Mouse (Mus musculus) cerebral cortex, adult 2 months (tissue): ENCODE measurements around the gene Atp6v0b.

Experiments
- WGBS: fragments of 180-500 bp; shearing (Covaris S2); methylation state at CpG from one replicate; pipeline ENCODE4 v1.1.7; 2018; 5-methylcytosine and 5-hydroxymethylcytosine counted together

Gene Atp6v0b

DNA sequence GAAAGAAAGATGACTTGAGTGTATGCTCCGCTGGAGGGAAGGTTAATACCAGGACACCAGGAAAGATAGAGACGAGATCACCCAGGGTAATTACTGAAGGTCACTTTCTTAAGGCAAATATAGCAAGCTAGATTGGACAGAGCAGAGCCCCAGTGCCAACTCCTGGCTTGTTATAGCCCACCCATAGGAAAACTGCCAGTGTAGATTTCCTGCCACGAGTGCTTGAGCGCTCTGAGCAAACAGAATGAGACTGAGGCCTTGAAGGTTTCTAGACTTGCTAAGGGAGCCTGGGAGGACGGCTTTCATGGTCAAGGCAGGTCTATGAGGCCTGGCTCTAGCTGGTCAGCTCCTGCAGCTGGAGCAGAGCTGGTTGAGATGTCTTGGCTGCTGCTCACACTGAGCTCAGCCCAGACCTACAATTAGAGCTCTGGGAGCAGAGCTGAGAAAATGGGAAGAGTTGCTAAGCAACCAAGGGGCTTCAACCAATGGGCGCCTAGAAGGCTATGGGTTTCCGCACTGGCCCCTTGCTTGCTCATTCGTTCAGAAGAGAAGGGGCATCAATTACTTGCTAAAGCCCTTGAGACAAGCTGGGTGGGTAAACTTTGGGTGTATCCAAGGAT, 21.8 kb upstream of the Atp6v0b start:
- 34% methylated on average over 8 of the region's 8 CpGs for WGBS

DNA sequence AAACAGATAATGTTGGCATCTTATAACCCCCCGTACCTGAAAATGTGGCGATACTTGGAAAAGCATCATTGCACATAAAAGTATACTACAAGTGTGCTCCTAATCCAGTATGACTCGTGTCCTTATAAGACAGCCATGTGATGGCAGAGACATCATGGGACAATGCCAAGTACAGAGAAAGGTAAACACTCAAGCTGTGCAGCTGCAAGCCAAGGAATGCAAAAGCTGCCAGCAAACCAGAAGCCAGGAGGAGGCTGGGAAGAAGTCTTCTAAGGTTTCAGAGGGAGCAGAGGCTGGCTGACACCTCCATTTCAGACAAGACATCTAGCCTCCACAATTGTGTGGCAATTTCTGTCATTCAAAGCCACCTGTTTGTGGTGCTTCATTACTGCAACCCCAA, 19.1 kb upstream of the Atp6v0b start:
- WGBS = 63% methylated on average over 3 of the region's 3 CpGs

DNA sequence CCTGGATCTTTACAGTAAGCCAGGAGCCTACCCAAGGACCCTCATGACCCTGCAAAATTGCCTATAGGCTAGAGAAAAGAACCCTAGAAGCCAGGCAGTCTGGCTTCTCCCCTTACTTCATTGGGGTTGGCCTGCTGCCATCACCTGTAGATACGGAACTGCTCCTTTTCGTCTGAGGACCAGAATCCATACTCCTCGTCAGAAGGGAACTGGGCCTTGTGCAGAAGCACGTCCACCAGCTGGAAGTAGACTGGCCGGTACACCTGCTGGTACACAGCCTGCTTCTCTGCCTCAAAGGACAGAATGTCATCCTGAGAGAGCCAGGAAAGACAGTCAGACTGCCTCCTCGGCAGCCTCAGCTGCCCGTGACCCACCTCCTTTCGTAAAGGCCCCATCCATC, 17.6 kb upstream of the Atp6v0b start:
- 68% methylated on average over 8 of the region's 8 CpGs for WGBS

DNA sequence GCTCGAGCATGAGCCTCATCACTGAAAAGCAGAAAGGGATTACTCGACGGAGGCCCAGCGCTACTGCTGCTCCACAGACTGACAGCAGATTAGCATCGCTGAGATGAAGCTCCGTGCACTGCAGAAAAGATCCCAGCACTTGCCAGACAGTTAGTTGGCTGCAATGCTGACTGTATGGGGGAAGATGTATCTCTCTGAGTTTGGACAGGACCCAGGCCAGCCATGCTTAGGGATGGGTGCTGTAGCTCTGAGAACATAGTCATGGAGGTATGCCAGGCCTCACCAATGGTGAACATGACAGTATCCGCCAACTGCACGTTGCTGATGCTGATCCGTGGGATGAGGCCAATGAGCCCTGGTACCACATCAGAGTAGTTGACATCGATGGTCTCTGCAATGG, 17.0 kb upstream of the Atp6v0b start:
- 40% methylated on average over 10 of the region's 10 CpGs for WGBS

DNA sequence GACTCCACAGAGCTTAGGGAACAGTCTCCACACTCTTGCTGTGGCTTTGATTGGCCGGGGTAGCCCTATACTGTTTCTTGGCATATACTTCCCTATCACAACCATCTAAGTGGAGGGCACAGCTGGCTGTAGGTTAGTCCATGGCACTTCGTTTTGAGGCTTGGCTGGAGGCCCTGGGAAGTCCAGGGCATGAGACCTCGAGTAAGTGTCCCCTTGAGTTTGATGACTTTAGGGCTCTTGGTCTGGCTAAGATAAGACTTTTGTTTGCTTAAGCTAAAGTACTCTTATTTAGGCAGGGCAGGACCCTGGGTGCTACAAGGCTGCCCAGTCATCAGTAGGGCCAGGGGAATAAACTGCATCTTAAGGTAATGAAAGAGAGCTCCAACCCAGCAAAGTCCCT, 11.0 kb upstream of the Atp6v0b start:
- 84% methylated on average over 3 of the region's 3 CpGs for WGBS

DNA sequence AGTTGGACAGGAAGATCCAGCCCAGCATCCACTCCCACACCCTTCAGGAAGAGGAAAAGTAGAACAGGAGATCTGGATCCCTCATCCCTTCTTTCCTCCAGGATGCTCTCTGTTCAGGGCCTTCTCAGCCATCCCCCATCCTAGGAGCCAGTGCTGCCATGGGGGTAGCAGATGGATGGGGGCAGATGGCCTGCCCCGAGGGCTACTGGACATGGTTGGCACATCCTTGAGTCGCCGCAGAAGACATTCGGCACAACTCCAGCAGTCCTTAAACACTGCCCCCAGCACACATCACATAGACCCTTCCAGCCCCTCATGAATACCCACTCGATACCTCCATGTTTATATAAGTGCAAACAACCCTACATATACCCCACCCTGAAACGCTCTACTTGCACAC, 8.9 kb upstream of the Atp6v0b start:
- WGBS = 91% methylated on average over 6 of the region's 6 CpGs

DNA sequence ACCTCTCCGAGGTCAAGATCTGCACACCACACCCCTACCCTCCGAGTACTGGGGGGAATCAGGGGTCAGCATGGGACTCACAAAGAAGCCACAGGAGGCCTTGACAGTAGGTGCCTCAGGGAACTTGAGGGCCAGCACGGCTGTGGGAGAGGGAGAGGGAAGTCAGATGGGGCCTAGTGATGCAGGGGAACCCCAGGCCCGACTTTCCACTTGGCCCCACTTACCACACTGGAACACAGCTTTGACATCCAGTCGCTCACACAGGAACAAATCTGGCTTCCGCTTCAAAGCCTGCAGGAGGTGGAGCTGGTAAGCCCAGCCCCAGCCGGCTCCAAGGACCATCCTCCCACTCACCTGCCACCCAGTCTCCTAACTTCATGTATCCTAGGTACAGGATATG, 8.2 kb upstream of the Atp6v0b start:
- 71% methylated on average over 7 of the region's 7 CpGs for WGBS

DNA sequence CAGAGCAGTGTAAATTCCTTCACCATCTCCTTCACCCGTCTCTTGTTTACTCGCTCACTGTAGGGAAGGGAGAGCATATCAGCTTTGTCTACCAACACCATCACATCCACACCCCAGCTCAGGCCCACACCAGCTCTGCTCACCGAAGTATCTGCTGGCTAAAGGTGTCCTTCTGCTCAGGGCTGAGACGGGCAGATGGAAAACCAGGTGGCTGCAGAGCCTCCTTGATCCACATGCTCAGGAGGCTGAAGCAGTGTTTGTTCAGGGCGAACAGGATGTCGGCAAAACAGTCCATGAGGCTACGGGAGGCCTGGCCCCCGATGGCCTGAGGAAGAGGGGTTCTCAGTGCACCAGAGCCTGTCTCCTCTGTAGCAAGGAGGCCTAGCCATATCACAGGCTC, 7.5 kb upstream of the Atp6v0b start:
- WGBS = 88% methylated on average over 8 of the region's 8 CpGs

DNA sequence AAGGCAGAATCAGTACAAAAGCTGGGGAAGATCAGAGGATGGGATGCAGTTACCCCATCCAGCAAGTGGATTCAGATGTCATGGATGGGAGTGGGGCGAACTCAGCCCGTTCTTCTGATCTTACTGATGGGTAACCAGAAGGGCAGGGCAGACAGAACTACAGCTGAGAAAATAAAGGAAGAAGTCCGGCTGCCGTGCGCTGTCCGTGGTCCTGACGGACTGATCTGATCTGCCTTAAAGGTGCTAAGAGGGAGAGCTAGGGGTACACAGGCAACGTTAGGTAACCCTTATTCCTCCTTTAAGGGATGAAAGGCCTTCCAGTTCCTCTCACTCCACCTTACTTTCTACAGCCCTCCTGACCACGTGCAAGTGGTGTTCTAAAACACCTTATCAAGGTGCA, 6.2 kb upstream of the Atp6v0b start:
- 40% methylated on average over 9 of the region's 9 CpGs for WGBS

DNA sequence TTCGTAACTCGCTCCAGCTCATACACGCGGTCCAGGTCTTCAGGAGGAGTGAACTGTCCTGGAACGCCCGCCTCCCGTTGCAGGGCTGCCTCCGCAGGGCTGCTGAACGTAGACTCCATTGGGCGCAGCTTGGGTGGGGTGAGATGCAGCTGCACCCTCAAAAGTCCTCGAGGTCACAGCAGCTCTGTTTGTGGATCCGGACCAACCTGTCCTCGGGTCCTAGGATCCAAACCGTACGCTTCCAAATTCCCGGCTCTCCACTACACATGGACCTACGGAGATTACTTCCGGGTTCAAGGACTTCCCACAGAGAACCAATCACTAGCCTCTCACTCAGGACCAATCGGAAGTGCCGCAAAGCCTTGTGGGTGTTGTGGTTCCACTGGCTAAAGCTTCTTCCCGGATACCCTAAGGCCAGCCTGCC, 4.6 kb upstream of the Atp6v0b start, which contains the start of gene Dph2:
Gene Dph2, minus strand, starts transcription at position 295 of the 424 bp plus-strand sequence.
- WGBS = under 1% methylated on average over 21 of the region's 21 CpGs

DNA sequence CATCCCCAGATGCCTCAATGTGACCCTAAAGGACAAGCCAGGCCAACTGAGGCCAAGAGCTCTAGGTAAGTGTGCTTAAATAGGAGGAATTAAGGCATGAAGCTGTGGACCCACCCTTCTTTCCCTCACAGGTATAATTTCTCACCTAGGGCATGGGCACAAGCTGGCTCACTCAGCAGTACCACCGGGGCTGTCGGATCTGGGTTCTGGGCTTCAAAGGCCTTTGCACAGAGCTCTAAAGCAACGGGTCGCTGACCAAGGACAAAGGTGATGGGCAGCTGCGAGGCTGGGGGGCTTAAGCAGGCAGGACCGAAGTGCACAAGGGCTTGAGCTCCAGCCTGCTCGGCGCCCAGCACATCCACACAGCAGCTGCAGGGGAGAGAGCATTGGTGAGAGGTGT, 3.6 kb upstream of the Atp6v0b start:
- WGBS = 72% methylated on average over 8 of the region's 8 CpGs

DNA sequence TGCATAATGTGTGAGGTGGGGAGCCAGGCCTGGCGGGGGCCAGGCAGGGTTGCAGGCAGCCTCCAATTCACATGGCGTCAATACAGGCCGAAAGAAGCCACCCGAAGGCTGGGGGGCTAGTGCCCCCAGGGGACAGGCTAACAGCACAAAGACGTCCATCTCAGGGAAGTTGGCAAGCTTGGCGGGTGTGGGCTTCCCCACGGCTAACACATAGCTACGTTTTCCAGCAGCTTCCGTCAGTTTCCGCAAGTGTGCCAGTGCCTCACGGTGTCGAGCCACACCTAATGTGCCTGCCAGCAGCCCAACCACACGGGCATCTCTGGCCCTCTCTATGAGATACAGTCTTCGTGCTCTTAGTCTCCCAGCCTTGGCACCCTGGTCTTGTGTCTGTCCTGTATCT, 2.9 kb upstream of the Atp6v0b start:
- 86% methylated on average over 14 of the region's 14 CpGs for WGBS

DNA sequence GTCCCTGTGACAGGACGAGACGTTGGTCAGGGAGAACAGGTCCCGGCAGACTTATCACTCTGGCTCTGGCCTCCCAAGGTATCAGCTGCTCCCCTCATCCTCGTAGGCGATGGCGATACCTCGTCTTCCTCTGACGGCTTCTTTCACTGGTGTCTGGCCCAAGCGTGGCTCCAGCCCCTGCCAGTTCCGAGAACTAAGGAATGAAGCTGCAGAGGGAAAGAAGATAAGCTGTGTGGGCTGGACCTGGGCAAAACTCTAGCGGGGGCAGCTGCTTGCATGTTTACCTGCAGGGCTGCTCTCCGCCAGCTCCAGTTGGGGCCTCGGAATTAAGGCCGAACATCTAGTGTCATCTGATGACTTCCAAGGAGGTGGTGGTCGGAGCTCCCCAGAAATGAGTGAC, 2.3 kb upstream of the Atp6v0b start:
- 89% methylated on average over 15 of the region's 15 CpGs for WGBS

DNA sequence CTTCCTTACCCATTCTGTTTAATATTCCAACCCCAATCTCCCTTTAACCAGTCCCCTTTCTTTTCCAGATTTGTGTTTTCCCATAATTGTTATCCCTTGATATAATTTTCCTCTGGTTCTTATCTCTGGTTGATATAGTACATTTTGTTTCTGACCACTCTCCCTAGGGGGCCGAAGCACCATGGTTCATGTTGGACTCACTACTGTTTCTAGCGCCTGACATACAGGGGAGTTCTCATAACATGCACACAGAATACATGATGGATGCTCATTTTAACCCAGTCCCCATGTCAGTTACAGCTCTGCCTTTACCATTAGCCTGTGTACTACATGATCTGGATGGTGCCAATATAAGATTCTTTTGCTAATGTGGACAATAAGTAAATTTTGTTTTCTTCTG, 787 bp upstream of the Atp6v0b start:
- WGBS = 66% methylated on average over 2 of the region's 2 CpGs

DNA sequence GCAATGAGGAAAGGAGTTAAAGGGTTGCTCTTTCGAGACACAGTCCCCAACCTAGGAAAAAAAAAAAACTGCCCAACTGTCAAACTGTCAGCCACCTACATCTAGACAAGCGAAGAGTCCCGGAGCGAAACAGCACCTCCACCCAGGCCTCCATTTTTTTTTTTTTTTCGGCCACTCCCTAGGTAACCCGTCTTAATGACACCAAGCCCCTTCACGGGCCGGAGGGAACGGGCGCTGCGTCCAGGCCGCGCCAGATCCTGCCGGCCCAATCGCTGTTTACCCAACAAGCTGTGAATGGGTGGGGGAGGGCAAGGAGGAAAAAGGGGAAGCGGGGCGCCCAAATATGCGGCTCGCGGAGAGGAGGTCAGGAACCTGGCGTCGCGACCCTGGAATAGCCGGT, 489 bp downstream of the Atp6v0b start:
- WGBS = 2% methylated on average over 24 of the region's 24 CpGs

DNA sequence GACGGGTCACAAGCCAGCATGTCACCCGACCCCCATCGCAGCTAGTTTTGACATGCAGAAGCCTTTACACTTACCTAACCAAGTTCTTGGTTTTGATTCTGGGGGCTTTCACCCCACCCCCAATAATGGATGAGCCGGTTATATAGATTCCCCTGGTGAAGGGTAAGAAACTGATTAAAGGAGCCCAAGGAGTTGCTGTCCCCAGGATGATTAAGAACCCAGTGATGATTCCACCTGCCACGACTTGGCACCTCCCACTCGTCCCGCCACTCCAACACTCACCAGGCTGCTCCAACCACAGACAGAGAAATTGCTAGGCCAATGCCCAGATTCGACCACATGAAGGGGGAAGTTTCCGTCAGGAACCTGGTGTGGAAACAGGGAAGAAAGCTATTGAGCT, 1.1 kb downstream of the Atp6v0b start:
- WGBS = 57% methylated on average over 9 of the region's 9 CpGs

DNA sequence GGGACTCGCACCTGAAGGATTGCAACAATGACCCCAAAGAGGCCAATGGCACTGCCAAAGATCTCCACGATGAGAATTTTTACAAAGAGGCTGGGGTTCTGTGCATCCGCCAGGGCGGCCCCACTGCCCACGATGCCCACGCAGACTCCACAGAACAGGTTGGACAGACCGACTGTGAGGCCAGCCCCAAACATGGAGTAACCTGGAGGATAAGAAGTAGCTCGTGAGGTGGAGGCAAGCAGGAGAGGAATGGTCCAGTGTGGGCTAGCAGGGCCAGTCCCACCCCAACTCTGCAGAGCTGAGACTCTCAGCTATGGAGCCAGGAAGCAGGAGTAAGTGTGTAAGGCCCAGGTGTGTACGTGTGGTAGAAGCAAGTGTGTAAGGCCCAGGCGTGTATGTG, 2.0 kb downstream of the Atp6v0b start:
- WGBS = 79% methylated on average over 10 of the region's 10 CpGs

DNA sequence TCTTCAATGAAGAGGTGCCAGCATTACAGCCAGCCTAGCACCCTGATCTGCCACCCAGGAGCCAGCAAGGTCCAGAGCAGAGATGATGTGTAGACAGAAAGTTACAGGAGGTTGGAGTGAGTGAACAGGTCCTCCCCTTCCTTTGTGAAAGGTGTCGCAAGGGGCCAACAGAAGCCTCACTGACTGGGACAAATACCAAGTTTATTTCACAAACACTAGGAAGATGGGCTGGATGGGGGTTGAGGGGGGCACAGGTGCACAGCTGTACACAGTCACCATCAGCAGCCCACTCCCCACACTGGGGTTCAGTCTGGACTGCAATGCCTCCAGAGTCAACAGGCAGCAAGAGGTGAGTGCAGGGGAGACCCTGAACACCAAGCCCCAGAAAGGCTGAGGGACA, 3.0 kb downstream of the Atp6v0b start:
- 76% methylated on average over 1 of the region's 1 CpGs for WGBS

DNA sequence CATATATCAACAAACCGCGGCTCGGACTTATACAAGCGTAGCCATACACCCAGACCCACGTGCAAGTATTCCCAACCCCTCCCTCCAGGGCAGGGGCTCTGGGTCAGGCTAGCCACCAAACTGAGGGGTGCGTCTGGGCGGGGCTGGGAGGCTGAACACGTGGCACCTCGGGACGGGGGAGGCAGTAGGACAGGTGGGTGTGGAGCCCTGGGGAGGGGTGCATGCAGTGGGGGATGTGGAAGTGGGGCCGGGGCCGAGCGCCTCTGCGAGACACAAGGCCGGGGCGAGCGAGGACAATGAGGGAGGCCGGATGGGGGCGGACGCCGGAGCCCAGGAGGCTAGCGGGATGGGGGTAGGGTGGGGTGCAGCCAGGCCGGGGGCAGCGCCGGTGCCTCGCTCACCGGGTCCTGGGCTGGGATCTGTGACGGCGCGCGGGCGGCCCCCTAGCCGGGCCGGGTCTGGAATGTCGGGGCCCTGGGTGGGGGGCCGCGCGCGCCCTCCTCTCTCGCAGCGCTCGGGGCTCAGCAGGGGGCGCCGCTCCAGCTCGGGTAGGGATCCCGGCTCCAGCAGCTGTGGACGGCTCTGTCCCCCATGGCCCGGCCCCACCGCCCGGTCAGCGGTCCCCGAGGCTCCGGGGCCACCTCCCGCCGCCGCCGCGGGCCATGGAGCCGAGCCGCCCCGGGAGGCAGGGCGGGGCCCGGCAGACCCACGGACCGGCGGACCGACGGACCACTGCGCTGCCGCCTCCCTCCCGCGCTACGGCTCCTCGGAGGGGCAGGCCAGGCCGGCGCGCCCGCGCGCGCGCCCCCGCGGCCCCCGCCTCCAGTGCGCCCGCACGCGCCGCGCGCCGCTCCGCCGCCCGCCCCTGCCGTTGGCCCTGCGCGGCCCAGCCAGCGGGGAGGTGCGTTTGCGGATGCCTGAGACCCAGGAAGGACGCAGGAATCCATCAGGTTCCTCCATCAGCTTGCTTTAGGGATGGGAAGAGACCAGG, 4.1 kb downstream of the Atp6v0b start, which contains the start of gene B4galt2:
Gene B4galt2, minus strand, starts transcription at position 787 of the 991 bp plus-strand sequence.
- WGBS = 2% methylated on average over 74 of the region's 103 CpGs

DNA sequence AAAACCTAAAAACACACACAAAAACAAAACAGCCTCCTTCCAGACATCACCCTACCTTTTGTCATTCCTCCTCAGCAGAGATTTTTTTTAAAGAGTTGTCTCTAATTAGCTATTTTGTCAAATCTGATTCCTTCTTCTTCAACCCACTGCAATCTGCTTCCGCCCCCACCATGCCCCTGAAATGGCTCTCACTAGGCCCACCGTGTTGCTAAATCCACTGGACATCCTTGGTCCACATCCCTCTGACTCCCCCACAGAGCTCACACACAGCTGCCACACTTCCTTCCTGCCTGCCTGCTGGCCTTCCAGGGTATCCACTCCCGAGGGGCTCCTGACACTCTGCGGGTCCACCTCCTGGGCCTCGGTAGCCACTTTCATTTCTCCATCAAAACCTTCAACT, 8.4 kb downstream of the Atp6v0b start:
- WGBS = 58% methylated on average over 5 of the region's 5 CpGs

DNA sequence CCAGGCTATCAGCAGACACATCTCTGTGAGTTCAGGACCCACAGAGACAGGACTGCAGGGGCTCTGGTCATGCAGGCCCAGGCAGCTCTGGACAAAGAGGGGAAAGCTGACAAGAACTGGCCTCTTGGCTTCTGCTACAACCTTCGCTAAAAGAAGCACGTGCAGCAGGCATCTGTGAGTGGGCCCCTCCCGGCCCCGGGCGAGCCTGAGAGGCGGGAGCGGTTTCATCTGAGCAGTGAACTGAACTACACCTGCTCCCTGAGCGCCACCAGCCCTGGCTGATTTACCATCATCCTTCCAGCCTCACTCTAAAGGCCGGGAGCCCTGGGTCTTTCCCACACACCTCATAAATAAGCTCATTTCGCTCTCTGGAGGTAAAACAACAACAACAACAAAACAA, 8.8 kb downstream of the Atp6v0b start:
- WGBS = 61% methylated on average over 10 of the region's 10 CpGs

DNA sequence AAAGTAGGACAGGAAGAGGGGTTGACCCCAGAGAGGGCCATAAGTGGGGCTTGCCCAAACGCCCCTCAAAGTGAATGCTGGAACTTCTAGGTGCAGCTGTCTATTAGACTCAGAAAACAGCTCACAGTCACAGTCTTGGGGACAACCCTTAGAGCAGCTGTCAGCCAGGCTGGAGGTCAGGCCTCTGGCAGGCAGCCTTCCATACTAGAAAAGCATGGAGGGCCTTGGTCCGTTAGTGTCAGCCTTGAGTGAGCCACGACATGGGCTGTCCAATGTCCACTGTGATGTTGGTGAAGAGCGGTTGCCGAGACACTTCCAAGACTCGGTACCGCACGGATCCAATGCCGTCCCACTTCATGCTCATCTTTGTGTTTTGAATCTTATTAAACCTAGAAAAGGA, 13.5 kb downstream of the Atp6v0b start:
- 89% methylated on average over 9 of the region's 9 CpGs for WGBS

DNA sequence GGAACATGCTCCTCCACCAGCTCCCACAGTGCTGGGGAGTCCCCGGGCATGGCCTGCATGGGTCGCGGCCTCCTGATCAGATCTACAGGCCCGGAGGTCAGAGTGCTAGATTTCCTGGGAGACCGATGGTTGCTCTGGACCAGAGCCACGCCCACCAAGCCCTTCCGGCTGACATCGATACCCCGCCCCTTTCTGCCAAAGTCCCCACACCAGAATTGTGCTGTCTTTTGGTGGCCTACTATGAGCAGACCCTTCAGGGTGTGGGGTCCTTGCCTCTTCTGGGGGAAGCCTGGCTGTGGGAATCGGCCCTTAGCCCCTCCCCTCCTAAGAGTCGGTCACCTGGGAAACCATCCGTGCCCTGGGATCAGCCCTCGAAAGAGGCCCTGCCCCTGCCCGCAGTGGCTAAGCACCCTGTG, 14.7 kb downstream of the Atp6v0b start, which contains the start of gene Ccdc24:
Gene Ccdc24, minus strand, starts transcription at position 87 of the 416 bp plus-strand sequence.
- 21% methylated on average over 14 of the region's 14 CpGs for WGBS
